Mouse (Mus musculus) bone marrow, adult 2 months (tissue): ENCODE data around the gene Gopc.

Experiments used
- CTCF ChIP-seq: fragments of 200-500 bp; IDR thresholded peaks from 2 replicates; pipeline ENCODE4 v1.5.1; 2011; ENCODE audit warnings: low read length, control low read depth; ENCODE audit not compliant: control insufficient read depth, insufficient read depth
- POLR2A ChIP-seq: fragments of 200-500 bp; IDR thresholded peaks from 2 replicates; pipeline ENCODE4 v1.6.1; 2011; ENCODE audit warnings: low read depth, mild to moderate bottlenecking, control low read depth, low read length, borderline replicate concordance; ENCODE audit not compliant: control insufficient read depth

GRCm38 (mm10) chr10:52319506-52320286 lies 62.2 kb downstream of the Gopc start:
- TF ChIP-seq CTCF (no peak), POLR2A (no peak)
